Mouse (Mus musculus) embryonic facial prominence, embryonic 11.5 days (tissue): ENCODE results near the gene Ddx41. TPM values are rescaled to one million over a fixed set of nuclear protein-coding genes. Genes with fewer than 3 reads are reported as not detected.

ENCODE experiments used
- ATAC-seq: fragments of 200-750 bp; cut with Nextera tagmentation; replicated peaks from 2 replicates; pipeline ENCODE4 v1.8.0; 2017; ENCODE audit warnings: low read depth; ENCODE audit not compliant: insufficient number of reproducible peaks, low FRiP score, low TSS enrichment
- DNase-seq: peaks from one replicate; pipeline ENCODE4 v3.0.0-alpha.2; 2015; ENCODE audit warnings: low spot score
- H3K27ac ChIP-seq: fragments of 300-500 bp; sonication (generic); replicated peaks from 2 replicates; pipeline ENCODE4 v1.5.1; 2014; ENCODE audit warnings: mild to moderate bottlenecking, low read depth, low read length, control low read depth
- H3K27me3 ChIP-seq: fragments of 300-500 bp; sonication (generic); 2 replicates; pipeline ENCODE4 v1.6.1; 2014; ENCODE audit warnings: mild to moderate bottlenecking, low read length, moderate library complexity, mixed read lengths; ENCODE audit not compliant: control insufficient read depth, insufficient read depth
- H3K36me3 ChIP-seq: fragments of 300-500 bp; sonication (generic); replicated peaks from 2 replicates; pipeline ENCODE4 v1.6.1; 2014; ENCODE audit warnings: low read depth, mild to moderate bottlenecking, low read length, moderate library complexity, mixed read lengths; ENCODE audit not compliant: control insufficient read depth, insufficient read depth
- H3K4me1 ChIP-seq: fragments of 300-500 bp; sonication (generic); 2 replicates; pipeline ENCODE4 v1.6.1; 2014; ENCODE audit warnings: low read length, mixed read lengths; ENCODE audit not compliant: control insufficient read depth, insufficient read depth
- H3K4me2 ChIP-seq: fragments of 300-500 bp; sonication (generic); 2 replicates; pipeline ENCODE4 v1.6.1; 2014; ENCODE audit warnings: low read depth, mild to moderate bottlenecking, control low read depth, low read length, moderate library complexity
- H3K4me3 ChIP-seq: fragments of 300-500 bp; sonication (generic); 2 replicates; pipeline ENCODE4 v1.5.1; 2014; ENCODE audit warnings: low read depth, low read length, control low read depth
- H3K9ac ChIP-seq: fragments of 300-500 bp; sonication (generic); replicated peaks from 2 replicates; pipeline ENCODE4 v1.6.1; 2014; ENCODE audit warnings: mild to moderate bottlenecking, control low read depth, low read length
- H3K9me3 ChIP-seq: fragments of 300-500 bp; sonication (generic); replicated peaks from 2 replicates; pipeline ENCODE4 v1.6.1; 2016; ENCODE audit warnings: mild to moderate bottlenecking, low read length, inconsistent platforms, mixed read lengths; ENCODE audit not compliant: control insufficient read depth
- WGBS: fragments of 180-500 bp; shearing (Covaris S2); extraction: QIAGEN DNeasy Blood & Tissue Kit; methylation state at CpG from one replicate; pipeline ENCODE4 v1.1.7; 2014; 5-methylcytosine and 5-hydroxymethylcytosine counted together
- polyA plus RNA-seq: library from polyadenylated mRNA; unstranded; fragments of >200 nt; fragmentation: Nextera tagmentation; extraction: Ambion mirVana; gene quantifications from 2 replicates; pipeline ENCODE4 v1.2.1, GENCODE M21; 2014

Ddx41 gene
- polyA plus RNA-seq, 1 experiment from 2014 or later = 77.7 TPM

- H3K27me3 ChIP-seq = no peaks in the 10 kb centered on the region
- H3K36me3 ChIP-seq = no peaks in the 10 kb centered on the region; the same call in 1 of the 2 replicates
- WGBS = 2% methylated on average over 24 of the region's 25 CpGs
- peaks cover 17% of the 10 kb centered on the region for H3K4me1 ChIP-seq
- peak overlapping the region; percentile 89 for H3K4me3 ChIP-seq
- H3K27ac ChIP-seq = peak overlapping the region; percentile 82
- no peaks in the 10 kb centered on the region for H3K9me3 ChIP-seq
- ATAC-seq = peak; percentile 68
- H3K4me2 ChIP-seq = peak overlapping the region; percentile 75
- peak; percentile 83 for DNase-seq
- peak overlapping the region; percentile 87 for H3K9ac ChIP-seq
These were observed 24.0 kb downstream of the Ddx41 start for GRCm38 (mm10) chr13:55512379-55513031.

GRCm38 (mm10) chr13:55511492-55511861 is 25.0 kb downstream of the Ddx41 start:
- Histone ChIP-seq H3K27me3 (no peaks in the 10 kb centered on the region), H3K27ac (peak overlapping the region; percentile 63), H3K4me1 (peaks cover 17% of the 10 kb centered on the region), H3K4me3 (peak overlapping the region; percentile 89; the same call in 1 of the 2 replicates), H3K9ac (no peak overlapping the region; the same call in 1 of the 2 replicates), H3K4me2 (peak overlapping the region; percentile 75), H3K9me3 (no peaks in the 10 kb centered on the region), H3K36me3 (no peaks in the 10 kb centered on the region; the same call in 1 of the 2 replicates)
- ATAC-seq = no peak
- WGBS = 16% methylated on average over 5 of the region's 5 CpGs
- peak; percentile 25 for DNase-seq

- H3K4me3 ChIP-seq = no peak overlapping the region
- WGBS = 7% methylated on average over 6 of the region's 6 CpGs
- H3K4me1 ChIP-seq = peaks cover 17% of the 10 kb centered on the region
- peaks cover 1% of the 10 kb centered on the region; the same call in 1 of the 2 replicates for H3K36me3 ChIP-seq
- peak overlapping the region; percentile 75 for H3K4me2 ChIP-seq
- peak overlapping the region; percentile 63 for H3K27ac ChIP-seq
- no peaks in the 10 kb centered on the region for H3K27me3 ChIP-seq
- DNase-seq (peak; percentile 80), ATAC-seq (peak; percentile 45; the same call in 1 of the 2 replicates)
- peak overlapping the region; percentile 34; the same call in 1 of the 2 replicates for H3K9ac ChIP-seq
- no peaks in the 10 kb centered on the region for H3K9me3 ChIP-seq
These were observed 25.6 kb downstream of the Ddx41 start for GRCm38 (mm10) chr13:55510668-55511491.

- Histone ChIP-seq H3K9me3 (no peaks in the 10 kb centered on the region), H3K9ac (no peak overlapping the region), H3K4me3 (no peak overlapping the region), H3K4me2 (no peak overlapping the region), H3K4me1 (peaks cover 17% of the 10 kb centered on the region), H3K36me3 (peaks cover 2% of the 10 kb centered on the region; the same call in 1 of the 2 replicates), H3K27ac (no peak overlapping the region), H3K27me3 (no peaks in the 10 kb centered on the region)
- no peak for ATAC-seq
- no peak for DNase-seq
- 30% methylated on average over 3 of the region's 3 CpGs for WGBS
These were observed 26.2 kb downstream of the Ddx41 start for GRCm38 (mm10) chr13:55510332-55510667.

GRCm38 (mm10) chr13:55508531-55508930 is 27.9 kb downstream of the Ddx41 start:
- Histone ChIP-seq H3K9me3 (no peaks in the 10 kb centered on the region), H3K27me3 (no peaks in the 10 kb centered on the region), H3K4me3 (no peak overlapping the region), H3K4me1 (peaks cover 13% of the 10 kb centered on the region), H3K9ac (no peak overlapping the region), H3K27ac (no peak overlapping the region), H3K36me3 (peaks cover 2% of the 10 kb centered on the region; the same call in 1 of the 2 replicates), H3K4me2 (no peak overlapping the region)
- WGBS = 91% methylated on average over 10 of the region's 10 CpGs
- DNase-seq = no peak
- no peak for ATAC-seq

GRCm38 (mm10) chr13:55507877-55508276 is 28.6 kb downstream of the Ddx41 start:
- Histone ChIP-seq H3K27me3 (no peaks in the 10 kb centered on the region), H3K36me3 (peaks cover 2% of the 10 kb centered on the region; the same call in 1 of the 2 replicates), H3K4me3 (0 out of 2 replicates have a peak overlapping the region, but pooled peaks have one; percentile 8), H3K9me3 (no peaks in the 10 kb centered on the region), H3K4me2 (no peak overlapping the region), H3K9ac (no peak overlapping the region), H3K27ac (no peak overlapping the region), H3K4me1 (peaks cover 13% of the 10 kb centered on the region)
- ATAC-seq (no peak), DNase-seq (no peak)
- WGBS = 58% methylated on average over 11 of the region's 11 CpGs

- H3K9ac ChIP-seq = no peak overlapping the region
- H3K27me3 ChIP-seq = no peaks in the 10 kb centered on the region
- H3K4me3 ChIP-seq = no peak overlapping the region
- DNase-seq (no peak), ATAC-seq (no peak)
- no peaks in the 10 kb centered on the region for H3K9me3 ChIP-seq
- peaks cover 10% of the 10 kb centered on the region for H3K4me1 ChIP-seq
- H3K36me3 ChIP-seq = peaks cover 2% of the 10 kb centered on the region; the same call in 1 of the 2 replicates
- no peak overlapping the region for H3K4me2 ChIP-seq
- 92% methylated on average over 10 of the region's 10 CpGs for WGBS
- no peak overlapping the region for H3K27ac ChIP-seq
These were observed 29.8 kb downstream of the Ddx41 start for GRCm38 (mm10) chr13:55506697-55507096.

- no peak overlapping the region for H3K4me2 ChIP-seq
- no peak overlapping the region for H3K4me3 ChIP-seq
- 89% methylated on average over 9 of the region's 9 CpGs for WGBS
- H3K36me3 ChIP-seq = peaks cover 2% of the 10 kb centered on the region; the same call in 1 of the 2 replicates
- H3K9me3 ChIP-seq = no peaks in the 10 kb centered on the region
- no peak overlapping the region for H3K27ac ChIP-seq
- H3K4me1 ChIP-seq = peaks cover 2% of the 10 kb centered on the region
- ATAC-seq (no peak), DNase-seq (no peak)
- H3K9ac ChIP-seq = no peak overlapping the region
- H3K27me3 ChIP-seq = no peaks in the 10 kb centered on the region
These were observed 30.6 kb downstream of the Ddx41 start for GRCm38 (mm10) chr13:55505810-55506209.
